In the genomic region with DNA sequence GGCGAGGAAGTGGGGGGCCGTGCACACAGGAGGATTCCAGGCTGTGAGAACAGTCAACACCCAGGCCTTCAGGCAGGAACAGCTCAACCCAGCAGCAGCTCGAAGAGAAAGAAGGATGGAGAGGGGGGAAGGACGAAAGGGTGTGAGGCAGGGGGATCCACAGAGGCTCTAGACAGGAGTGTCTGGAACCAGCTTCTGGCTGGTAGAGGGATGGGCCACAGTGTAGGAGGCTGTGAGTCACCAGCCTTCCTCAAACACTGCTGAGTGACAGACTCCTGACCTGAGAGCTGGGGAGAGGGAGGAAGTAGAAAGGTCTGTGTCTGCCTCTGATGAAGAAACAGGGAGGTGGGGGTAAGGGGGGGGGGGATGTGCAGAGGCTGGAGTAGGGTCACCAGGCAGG, we compare ENCODE assay signal across 11 mouse cellular contexts. TPM values are rescaled to one million over a fixed set of nuclear protein-coding genes. Genes with fewer than 3 reads are reported as not detected.
DNase-seq lines count a peak whose midpoint lies in the region; ATAC-seq and TF ChIP-seq lines count a peak whose summit lies in the region.
"Had no signal": no experiment of that assay in that cellular context is flagged by ENCODE, and none has a peak within 500 bp of the region (broad histone marks: within the 10 kb centered on the region; RNA-seq: fewer than 3 reads in every experiment).

No protein-coding gene starts in this region.

- H3K9ac ChIP-seq in lung, embryonic 16.5 days (ENCODE audit: low read length) = no peak overlapping the region
- H3K9ac ChIP-seq in intestine, embryonic 15.5 days = no peak overlapping the region
- H3K9ac ChIP-seq: lung, embryonic 15.5 days; neural tube, embryonic 12.5 days had no signal

- H3K4me3 ChIP-seq in lung, embryonic 16.5 days (ENCODE audit: low read length) = no peak overlapping the region
- H3K4me3 ChIP-seq in lung, adult 2 months (replicated peaks; ENCODE audit: extremely low read depth, low read depth, low read length) = no peak overlapping the region
- no peak overlapping the region for H3K4me3 ChIP-seq in intestine, embryonic 15.5 days (replicated peaks)
- H3K4me3 ChIP-seq: lung, embryonic 15.5 days; neural tube, embryonic 12.5 days had no signal

- no peak overlapping the region for H3K27ac ChIP-seq in lung, embryonic 16.5 days (ENCODE audit: low read length)
- no peak overlapping the region for H3K27ac ChIP-seq in intestine, embryonic 15.5 days
- H3K27ac ChIP-seq: lung, embryonic 15.5 days; neural tube, embryonic 12.5 days had no signal

- no peaks in the 10 kb centered on the region for H3K27me3 ChIP-seq in lung, embryonic 16.5 days (ENCODE audit: control insufficient read depth, insufficient read depth, low read depth, low read length)
- H3K27me3 ChIP-seq in intestine, embryonic 15.5 days (replicated peaks) = no peaks in the 10 kb centered on the region
- H3K27me3 ChIP-seq: lung, embryonic 15.5 days; neural tube, embryonic 12.5 days had no signal

- H3K4me1 ChIP-seq in lung, embryonic 16.5 days (replicated peaks; ENCODE audit: control insufficient read depth, insufficient read depth, low read length) = no peaks in the 10 kb centered on the region
- no peaks in the 10 kb centered on the region for H3K4me1 ChIP-seq in lung, adult 2 months (ENCODE audit: control insufficient read depth, insufficient read depth, low read length)
- H3K4me1 ChIP-seq in intestine, embryonic 15.5 days (replicated peaks) = no peaks in the 10 kb centered on the region

- peak; percentile 51 for ATAC-seq in lung, embryonic 16.5 days (ENCODE audit: low read depth)
- ATAC-seq in intestine, embryonic 15.5 days = peak; percentile 53; the same call in 1 of the 2 replicates
- peak; percentile 86 for ATAC-seq in neutrophil, adult 5-6 weeks (ENCODE audit: extremely low read depth, insufficient number of reproducible peaks, low FRiP score, poor library complexity, severe bottlenecking)

- no peak for TF ChIP-seq POLR2A in lung, adult 2 months (IDR thresholded peaks at IDR 0.05; ENCODE audit: borderline replicate concordance, extremely low read depth, low read depth, low read length)

- TF ChIP-seq CTCF in lung, adult 2 months (IDR thresholded peaks at IDR 0.05; ENCODE audit: insufficient read depth, low read length) = no peak

- WGBS in lung, embryonic 16.5 days = 45% methylated on average over 4 of the region's 4 CpGs
- WGBS in lung, adult 2 months = 48% methylated on average over 4 of the region's 4 CpGs
- 48% methylated on average over 4 of the region's 4 CpGs for WGBS in intestine, embryonic 15.5 days

- DNase-seq in lung, adult 2 months = no peak
- DNase-seq in T-cell, adult 2 months (ENCODE audit: low spot score) = peak; percentile 43
- DNase-seq in neural tube, embryonic 10.5 days (ENCODE audit: extremely low spot score, low spot score) = no peak
- DNase-seq in heart, postnatal 25 days (ENCODE audit: low spot score) = no peak
- DNase-seq: cerebellum, adult 11-12 months had no signal

- H3K9me3 ChIP-seq in lung, embryonic 16.5 days (ENCODE audit: control insufficient read depth, low read length) = no peaks in the 10 kb centered on the region
- no peaks in the 10 kb centered on the region for H3K9me3 ChIP-seq in intestine, embryonic 15.5 days
- H3K9me3 ChIP-seq: lung, embryonic 15.5 days; neural tube, embryonic 12.5 days had no signal

- H3K4me2 ChIP-seq in lung, embryonic 16.5 days (ENCODE audit: low read depth, low read length) = no peak overlapping the region
- no peak overlapping the region for H3K4me2 ChIP-seq in intestine, embryonic 15.5 days (replicated peaks)
- H3K4me2 ChIP-seq: heart, embryonic 11.5 days; lung, embryonic 15.5 days; neural tube, embryonic 12.5 days had no signal

- no peaks in the 10 kb centered on the region for H3K36me3 ChIP-seq in lung, embryonic 16.5 days (ENCODE audit: control insufficient read depth, insufficient read depth, low read length)
- H3K36me3 ChIP-seq in intestine, embryonic 15.5 days = no peaks in the 10 kb centered on the region
- H3K36me3 ChIP-seq: lung, embryonic 15.5 days; neural tube, embryonic 12.5 days had no signal

- intact Hi-C loops in heart, postnatal 25 days (cut with DNase I) = no loop called here

RNA-seq across cellular contexts. Expression of gene Cyth4, which starts 10.6 kb away (rescaled TPM):
- 11.1 and 11.8 TPM in 2 replicates for polyA plus RNA-seq in lung, embryonic 16.5 days (2015; fragmentation: Nextera tagmentation; extraction: Ambion mirVana)
- polyA plus RNA-seq in lung, adult 2 months (2012; rRNA removed) = 42.8 and 45.5 TPM in 2 replicates
- polyA plus RNA-seq in intestine, embryonic 15.5 days (2015; fragmentation: Nextera tagmentation; extraction: Ambion mirVana) = 8.0 and 8.2 TPM in 2 replicates
- 382 and 417 TPM in 2 replicates for total RNA-seq in neutrophil, adult 5-6 weeks (2017)
- total RNA-seq in heart, postnatal 25 days (2021) = 1 to 10 TPM; 5.5 to 5.8 TPM

RNA-seq across cellular contexts. Expression of gene Rac2, which starts 34.9 kb away (rescaled TPM):
- 23.4 and 39.3 TPM in 2 replicates for polyA plus RNA-seq in lung, embryonic 16.5 days (2015; fragmentation: Nextera tagmentation; extraction: Ambion mirVana)
- polyA plus RNA-seq in lung, adult 2 months (2012; rRNA removed) = 145 and 187 TPM in 2 replicates
- polyA plus RNA-seq in intestine, embryonic 15.5 days (2015; fragmentation: Nextera tagmentation; extraction: Ambion mirVana) = 15.7 and 21.4 TPM in 2 replicates
- total RNA-seq in neutrophil, adult 5-6 weeks (2017) = 420 and 447 TPM in 2 replicates
- total RNA-seq in heart, postnatal 25 days (2021) = 1 to 10 TPM; 5.1 to 5.6 TPM
